Mouse (Mus musculus) heart, adult 2 months (tissue): ENCODE measurements around the gene Calr4. TPM values are rescaled to one million over a fixed set of nuclear protein-coding genes. Genes with fewer than 3 reads are reported as not detected.

Source experiments
- DNase-seq, 2 experiments: peaks; one replicate each; pipeline ENCODE4 v3.0.0; 2021
- H3K27ac ChIP-seq: fragments of 200-600 bp; 2 replicates; pipeline ENCODE4 v1.8.1; 2022
- H3K27me3 ChIP-seq: fragments of 200-500 bp; 2 replicates; pipeline ENCODE4 v1.6.1; 2012; ENCODE audit warnings: mild to moderate bottlenecking, low read length, inconsistent platforms, mixed read lengths; ENCODE audit not compliant: control insufficient read depth, insufficient read depth
- H3K36me3 ChIP-seq: fragments of 200-500 bp; 2 replicates; pipeline ENCODE4 v1.6.1; 2012; ENCODE audit warnings: low read length, inconsistent platforms; ENCODE audit not compliant: control insufficient read depth, insufficient read depth
- H3K4me1 ChIP-seq: fragments of 200-500 bp; 2 replicates; pipeline ENCODE4 v1.6.1; 2011; ENCODE audit warnings: low read length; ENCODE audit not compliant: control insufficient read depth, insufficient read depth
- H3K4me3 ChIP-seq: fragments of 200-600 bp; 2 replicates; pipeline ENCODE4 v1.8.1; 2022
- H3K79me2 ChIP-seq: fragments of 200-500 bp; replicated peaks from 2 replicates; pipeline ENCODE4 v1.6.1; 2012; ENCODE audit warnings: mild to moderate bottlenecking, inconsistent platforms, low read length, moderate library complexity, mixed read lengths; ENCODE audit not compliant: control insufficient read depth, insufficient read depth
- H3K9ac ChIP-seq: fragments of 200-500 bp; 2 replicates; pipeline ENCODE4 v1.6.1; 2012; ENCODE audit warnings: low read depth, mild to moderate bottlenecking, control low read depth, inconsistent platforms, low read length, mixed read lengths
- CTCF ChIP-seq: fragments of 200-600 bp; IDR thresholded peaks from 2 replicates; pipeline ENCODE4 v1.8.1; 2022; ENCODE audit warnings: antibody characterized with exemption, mild to moderate bottlenecking, moderate library complexity
- EP300 ChIP-seq: fragments of 200-500 bp; IDR thresholded peaks from 2 replicates; pipeline ENCODE4 v1.6.1; 2011; ENCODE audit warnings: low read depth, low read length, control low read depth; ENCODE audit not compliant: insufficient read depth
- POLR2A ChIP-seq: fragments of 200-500 bp; IDR thresholded peaks from 2 replicates; pipeline ENCODE4 v1.6.1; 2011; ENCODE audit warnings: mild to moderate bottlenecking, low read depth, low read length, control low read depth; ENCODE audit not compliant: insufficient read depth
- WGBS: fragments of 180-500 bp; shearing (Covaris S2); methylation state at CpG from one replicate; pipeline ENCODE4 v1.1.7; 2018; 5-methylcytosine and 5-hydroxymethylcytosine counted together
- intact Hi-C: fragments of 180-260 bp; cut with DNase I; formaldehyde crosslinking; loops from one replicate; pipeline ENCODE4 v1.15.1; 2025
- polyA plus RNA-seq: library from polyadenylated mRNA; depleted of rRNA; stranded (reverse); fragments of >200 nt; gene quantifications from 2 replicates; pipeline ENCODE4 v1.2.3, GENCODE M21; 2012
- total RNA-seq, 2 experiments: library from RNA; stranded (reverse); gene quantifications; 2 replicates each; pipeline ENCODE4 v1.2.3; 2021

The Calr4 gene
- total and polyA plus RNA-seq, 3 experiments: not detected

DNA sequence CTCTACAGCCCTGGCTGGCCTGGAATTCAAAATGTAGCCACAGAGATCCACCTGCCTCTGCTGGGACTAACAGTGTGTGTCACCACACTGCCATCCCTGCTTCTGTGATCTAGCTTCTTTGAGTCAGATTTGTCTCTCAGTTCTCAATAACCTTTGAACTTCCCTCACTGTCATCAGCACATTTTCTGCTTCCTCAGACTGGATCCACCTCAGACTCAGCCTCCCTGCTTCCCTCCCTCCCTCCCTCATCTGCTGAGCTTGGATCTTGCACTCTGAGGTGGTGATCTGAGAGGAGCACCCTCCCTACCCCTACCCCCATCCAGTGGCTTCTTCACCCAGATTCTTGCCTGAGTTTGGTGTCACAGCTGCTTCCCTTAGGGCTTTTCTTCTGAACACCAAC, 23.4 kb downstream of the Calr4 start:
- no peak overlapping the region for H3K27ac ChIP-seq
- no peaks in the 10 kb centered on the region for H3K27me3 ChIP-seq
- no peak for DNase-seq
- H3K4me3 ChIP-seq: no peak overlapping the region
- intact Hi-C loops: no loop called here
- no peak for TF ChIP-seq EP300
- no peak for TF ChIP-seq POLR2A
- no peaks in the 10 kb centered on the region for H3K79me2 ChIP-seq
- no peak overlapping the region for H3K9ac ChIP-seq
- peaks cover 4% of the 10 kb centered on the region for H3K4me1 ChIP-seq
- peaks cover 2% of the 10 kb centered on the region; the same call in 1 of the 2 replicates for H3K36me3 ChIP-seq

DNA sequence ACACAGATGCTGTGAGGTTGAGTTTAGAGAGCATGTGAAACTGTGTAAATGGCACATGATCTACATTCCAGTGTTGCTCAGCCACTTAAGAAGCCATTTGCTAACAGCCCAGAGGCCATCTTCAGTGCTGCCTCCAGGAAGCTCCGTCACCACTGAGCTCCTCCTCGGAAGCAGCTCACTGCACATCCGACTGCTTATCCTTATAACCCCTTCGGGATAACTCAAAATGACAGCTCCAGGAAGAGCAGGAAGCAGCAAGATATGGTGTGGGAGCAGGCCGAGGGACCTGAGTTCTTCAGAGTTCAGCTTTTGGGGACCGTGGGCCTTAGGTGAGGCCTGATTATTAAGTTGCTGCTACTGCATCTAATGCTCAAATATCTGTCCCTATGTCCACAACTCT, 27.8 kb downstream of the Calr4 start:
- intact Hi-C loops: no loop called here
- no peak for TF ChIP-seq EP300
- no peak for TF ChIP-seq CTCF
- TF ChIP-seq POLR2A: no peak
- Histone ChIP-seq H3K9ac (no peak overlapping the region), H3K27ac (no peak overlapping the region), H3K27me3 (no peaks in the 10 kb centered on the region; the same call in 1 of the 2 replicates), H3K79me2 (no peaks in the 10 kb centered on the region), H3K4me3 (no peak overlapping the region), H3K4me1 (no peaks in the 10 kb centered on the region), H3K36me3 (no peaks in the 10 kb centered on the region)
- WGBS: 31% methylated on average over 6 of the region's 6 CpGs
- no peak for DNase-seq

GRCm38 (mm10) chr4:109266056-109266455, 31.8 kb downstream of the Calr4 start:
- intact Hi-C loops: no loop called here
- Histone ChIP-seq H3K4me3 (no peak overlapping the region), H3K4me1 (no peaks in the 10 kb centered on the region), H3K27ac (no peak overlapping the region), H3K9ac (no peak overlapping the region), H3K79me2 (no peaks in the 10 kb centered on the region), H3K36me3 (no peaks in the 10 kb centered on the region), H3K27me3 (no peaks in the 10 kb centered on the region; the same call in 1 of the 2 replicates)
- TF ChIP-seq CTCF (no peak), POLR2A (no peak), EP300 (no peak)
- no peak for DNase-seq
- WGBS: 67% methylated on average over 3 of the region's 3 CpGs

DNA sequence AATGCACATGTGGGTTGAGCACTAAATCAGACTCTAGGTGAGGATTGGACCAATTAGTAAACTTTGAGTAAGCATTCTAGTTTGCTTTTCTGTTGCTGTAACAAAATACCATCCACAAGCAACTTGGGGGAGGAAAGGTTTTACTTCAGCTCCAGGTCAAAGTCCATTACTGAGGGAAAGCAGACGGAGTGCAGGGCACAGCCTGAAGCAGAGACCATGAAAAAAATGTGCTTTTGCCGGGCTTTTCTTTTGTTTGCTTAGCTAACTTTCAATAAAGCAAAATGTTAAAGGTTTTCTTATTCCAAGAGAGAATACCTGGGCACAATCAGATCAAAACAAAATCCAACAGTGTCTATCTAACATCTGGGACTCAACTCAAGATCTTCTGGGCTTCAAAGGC, 32.5 kb downstream of the Calr4 start:
- Histone ChIP-seq H3K79me2 (no peaks in the 10 kb centered on the region), H3K36me3 (no peaks in the 10 kb centered on the region), H3K4me3 (no peak overlapping the region), H3K9ac (no peak overlapping the region), H3K4me1 (no peaks in the 10 kb centered on the region), H3K27me3 (no peaks in the 10 kb centered on the region; the same call in 1 of the 2 replicates), H3K27ac (no peak overlapping the region)
- intact Hi-C loops: no loop called here
- 82% methylated on average over 2 of the region's 2 CpGs for WGBS
- TF ChIP-seq CTCF: no peak
- DNase-seq: no peak

GRCm38 (mm10) chr4:109267452-109267851, 33.2 kb downstream of the Calr4 start:
- Histone ChIP-seq H3K36me3 (no peaks in the 10 kb centered on the region), H3K27me3 (no peaks in the 10 kb centered on the region; the same call in 1 of the 2 replicates), H3K9ac (no peak overlapping the region), H3K79me2 (no peaks in the 10 kb centered on the region), H3K27ac (no peak overlapping the region), H3K4me3 (no peak overlapping the region), H3K4me1 (no peaks in the 10 kb centered on the region)
- intact Hi-C loops: no loop called here
- 68% methylated on average over 3 of the region's 3 CpGs for WGBS
- TF ChIP-seq CTCF (no peak), EP300 (no peak), POLR2A (no peak)
- no peak for DNase-seq

DNA sequence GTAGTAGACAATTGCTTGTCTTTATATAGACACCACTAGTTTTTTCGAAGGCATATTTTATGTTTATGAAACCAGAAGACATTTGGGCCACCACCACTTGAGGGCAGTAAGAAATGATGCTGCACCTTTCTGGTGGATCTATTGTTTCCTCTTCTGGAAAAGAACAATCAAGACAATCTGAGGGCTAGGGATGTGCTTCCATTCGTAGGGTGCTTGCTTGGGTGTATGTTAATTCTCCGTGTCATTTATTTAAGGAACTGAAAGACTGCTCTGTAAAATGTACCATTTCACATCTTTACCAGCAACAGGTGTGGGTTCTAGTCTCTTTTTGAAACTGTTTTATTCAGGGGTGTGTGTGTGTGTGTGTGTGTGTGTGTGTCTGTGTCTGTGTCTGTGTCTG, 34.6 kb downstream of the Calr4 start:
- DNase-seq: no peak
- H3K27ac ChIP-seq: no peak overlapping the region
- intact Hi-C loops: no loop called here
- H3K36me3 ChIP-seq: no peaks in the 10 kb centered on the region
- H3K4me3 ChIP-seq: no peak overlapping the region
- H3K27me3 ChIP-seq: no peaks in the 10 kb centered on the region; the same call in 1 of the 2 replicates
- H3K79me2 ChIP-seq: no peaks in the 10 kb centered on the region
- WGBS: 66% methylated on average over 3 of the region's 3 CpGs
- TF ChIP-seq CTCF (peak; percentile 24; the same call in 1 of the 2 replicates), EP300 (no peak), POLR2A (no peak)
- H3K4me1 ChIP-seq: no peaks in the 10 kb centered on the region
- no peak overlapping the region for H3K9ac ChIP-seq
